In the genomic region with DNA sequence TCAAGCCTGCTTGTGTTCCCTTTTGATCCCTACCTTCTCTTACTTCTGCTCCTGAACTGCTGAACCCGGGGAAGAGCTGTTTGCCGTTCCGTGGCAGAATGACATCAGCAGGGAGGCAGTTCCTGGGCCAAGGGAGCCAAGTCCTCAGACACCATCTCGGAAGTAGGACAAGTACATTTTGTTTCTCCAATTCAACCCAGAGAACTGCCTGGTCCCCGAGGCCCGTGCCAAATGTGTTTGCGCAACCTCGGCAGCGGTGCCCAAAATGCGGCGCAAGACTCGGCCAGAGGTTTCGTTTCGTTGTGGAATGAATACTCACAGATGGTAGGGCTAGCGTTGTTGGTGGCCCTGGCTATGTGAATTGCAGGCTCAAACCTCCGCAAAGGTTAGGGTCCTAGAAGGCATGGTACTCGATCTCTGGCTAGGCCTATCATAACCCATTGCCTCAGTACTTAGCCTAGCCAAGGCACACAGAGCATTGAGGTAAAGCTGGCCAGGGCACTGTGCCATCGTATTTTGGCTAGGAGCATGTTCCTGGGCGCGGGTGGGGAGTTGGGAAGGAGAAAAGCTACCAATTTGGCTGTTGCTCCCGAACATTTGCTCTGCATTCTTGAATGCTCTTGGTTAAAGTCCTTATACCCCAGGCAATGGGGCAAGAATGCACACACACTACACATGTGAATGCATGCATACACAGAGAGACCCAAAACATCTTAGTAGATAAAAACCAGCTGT, we compare ENCODE assay signal across 10 mouse cellular contexts.
DNase-seq lines count a peak whose midpoint lies in the region; ATAC-seq and TF ChIP-seq lines count a peak whose summit lies in the region.
"Had no signal": no experiment of that assay in that cellular context is flagged by ENCODE, and none has a peak within 500 bp of the region (broad histone marks: within the 10 kb centered on the region; RNA-seq: fewer than 3 reads in every experiment).

No protein-coding gene starts in this region.

- H3K9me3 ChIP-seq in heart, embryonic 12.5 days (replicated peaks): no peaks in the 10 kb centered on the region
- H3K9me3 ChIP-seq in hindbrain, embryonic 10.5 days: no peaks in the 10 kb centered on the region

- no peaks in the 10 kb centered on the region for H3K79me2 ChIP-seq in heart, adult 2 months (replicated peaks; ENCODE audit: control insufficient read depth, insufficient read depth, low read length)

- H3K36me3 ChIP-seq in heart, adult 2 months (ENCODE audit: control insufficient read depth, insufficient read depth, low read length): no peaks in the 10 kb centered on the region
- no peaks in the 10 kb centered on the region for H3K36me3 ChIP-seq in heart, embryonic 12.5 days
- H3K36me3 ChIP-seq in hindbrain, embryonic 10.5 days: no peaks in the 10 kb centered on the region

- H3K9ac ChIP-seq in heart, adult 2 months (ENCODE audit: low read depth, low read length): no peak overlapping the region; the same call in 1 of the 2 replicates
- H3K9ac ChIP-seq in heart, embryonic 12.5 days: no peak overlapping the region
- H3K9ac ChIP-seq: lung, embryonic 14.5 days had no signal

- H3K27me3 ChIP-seq in heart, adult 2 months (ENCODE audit: control insufficient read depth, insufficient read depth, low read length): no peaks in the 10 kb centered on the region
- no peaks in the 10 kb centered on the region for H3K27me3 ChIP-seq in heart, embryonic 12.5 days (replicated peaks)
- H3K27me3 ChIP-seq in hindbrain, embryonic 10.5 days (ENCODE audit: insufficient read depth, poor library complexity, severe bottlenecking): no peaks in the 10 kb centered on the region
- H3K27me3 ChIP-seq: CH12.LX had no signal

- TF ChIP-seq POLR2A in heart, adult 2 months (IDR thresholded peaks at IDR 0.05; ENCODE audit: insufficient read depth, low read depth, low read length): no peak

- intact Hi-C loops in heart, adult 2 months (cut with DNase I): no loop called here
- intact Hi-C loops in left cerebral cortex, adult 2 months (cut with DNase I): loop anchor here (1.0 to 5.0 kb wide), 2 partner anchors 42 to 156 kb away; no protein-coding TSS in a partner anchor

- H3K4me2 ChIP-seq in heart, embryonic 12.5 days: no peak overlapping the region
- H3K4me2 ChIP-seq: lung, embryonic 14.5 days had no signal

- H3K4me1 ChIP-seq in heart, adult 2 months (ENCODE audit: control insufficient read depth, insufficient read depth, low read length): peaks cover 10% of the 10 kb centered on the region
- peaks cover 5% of the 10 kb centered on the region; the same call in 1 of the 2 replicates for H3K4me1 ChIP-seq in heart, embryonic 12.5 days (replicated peaks)
- peaks cover 12% of the 10 kb centered on the region; the same call in 1 of the 2 replicates for H3K4me1 ChIP-seq in hindbrain, embryonic 10.5 days (replicated peaks)

- peak; percentile 80; the same call in 1 of the 2 replicates for TF ChIP-seq EP300 in heart, adult 2 months (IDR thresholded peaks at IDR 0.05; ENCODE audit: insufficient read depth, low read depth, low read length)

- 71% methylated on average over 21 of the region's 21 CpGs for WGBS in heart, adult 2 months
- 81% methylated on average over 21 of the region's 21 CpGs for WGBS in heart, embryonic 12.5 days
- 92% methylated on average over 21 of the region's 21 CpGs for WGBS in hindbrain, embryonic 10.5 days

- no peak for ATAC-seq in heart, embryonic 12.5 days (ENCODE audit: insufficient number of reproducible peaks, low FRiP score)

- peak overlapping the region; percentile 75 for H3K27ac ChIP-seq in heart, adult 2 months
- H3K27ac ChIP-seq in heart, embryonic 12.5 days (ENCODE audit: poor library complexity, severe bottlenecking): no peak overlapping the region
- H3K27ac ChIP-seq in left cerebral cortex, adult 2 months: peak overlapping the region; percentile 63; the same call in 1 of the 2 replicates
- no peak overlapping the region for H3K27ac ChIP-seq in hindbrain, embryonic 10.5 days

- no peak overlapping the region for H3K4me3 ChIP-seq in heart, adult 2 months
- no peak overlapping the region for H3K4me3 ChIP-seq in heart, embryonic 12.5 days
- H3K4me3 ChIP-seq in left cerebral cortex, adult 2 months: no peak overlapping the region
- H3K4me3 ChIP-seq in hindbrain, embryonic 10.5 days: no peak overlapping the region

- TF ChIP-seq CTCF in heart, adult 2 months (IDR thresholded peaks at IDR 0.05): no peak
- no peak for TF ChIP-seq CTCF in left cerebral cortex, adult 2 months (IDR thresholded peaks at IDR 0.05)

- DNase-seq in heart, adult 2 months: peak; percentile 89 to 90
- DNase-seq in cerebellum, adult 11-12 months: peak; percentile 95
- DNase-seq in gastrocnemius, postnatal 25 days: peak; percentile 98
- peak; percentile 55 to 69 for DNase-seq in left cerebral cortex, adult 2 months (ENCODE audit: extremely low spot score in 1 of 2, low spot score in 2 of 2)
- DNase-seq in right cerebral cortex, postnatal 36 days (ENCODE audit: low spot score in 2 of 2): peak; percentile 48 to 67
- no peak for DNase-seq in retina, embryonic 14.5 days (ENCODE audit: low spot score)
- no peak for DNase-seq in hindbrain, embryonic 10.5 days (ENCODE audit: low spot score)
- DNase-seq: lung, embryonic 14.5 days had no signal

Comparison
In these comparisons a context has a peak if more than half of its experiments do, and no peak if none do; other contexts are left out.
1. H3K27ac ChIP-seq: peak in heart, adult 2 months (single experiment) and left cerebral cortex, adult 2 months (single experiment); none in heart, embryonic 12.5 days (single experiment) and hindbrain, embryonic 10.5 days (single experiment).
2. DNase-seq: peak in heart, adult 2 months (2 of 2), cerebellum, adult 11-12 months (single experiment), gastrocnemius, postnatal 25 days (single experiment), left cerebral cortex, adult 2 months (2 of 2) and right cerebral cortex, postnatal 36 days (2 of 2); none in retina, embryonic 14.5 days (single experiment) and hindbrain, embryonic 10.5 days (single experiment).